Mouse (Mus musculus) MEL (cell line): Measurements from ENCODE around the gene Ssr2. TPM values are rescaled to one million over a fixed set of nuclear protein-coding genes. Genes with fewer than 3 reads are reported as not detected.
A peak's percentile ranks its signal among the peaks of the same experiment; 100 is the strongest.

Experiments
- DNase-seq: peaks from one replicate; pipeline ENCODE4 v3.0.0; 2011; ENCODE audit warnings: low read depth, low spot score
- H3K27ac ChIP-seq: 2 replicates; pipeline ENCODE4 v1.5.1; 2012; ENCODE audit warnings: low read depth, mild to moderate bottlenecking, control low read depth, low read length, moderate library complexity; ENCODE audit not compliant: control insufficient read depth
- H3K27me3 ChIP-seq, 2 experiments: fragments of 150-350 bp in 1 of 2; sonication (generic) in 1 of 2; 2 replicates each; pipeline ENCODE4 v1.6.1; 2012; ENCODE audit warnings: low read length in 2 of 2, mild to moderate bottlenecking in 2 of 2, improper control_type of control experiment in 1 of 2, moderate library complexity in 1 of 2; ENCODE audit not compliant: insufficient read depth in 2 of 2, control insufficient read depth in 1 of 2
- H3K36me3 ChIP-seq, 2 experiments: 2 replicates each; pipeline ENCODE4 v1.6.1; 2012 to 2014; ENCODE audit warnings: low read length in 2 of 2, improper control_type of control experiment in 1 of 2, inconsistent platforms in 1 of 2, mild to moderate bottlenecking in 1 of 2; ENCODE audit not compliant: insufficient read depth in 2 of 2, control insufficient read depth in 1 of 2
- H3K4me1 ChIP-seq, 2 experiments: fragments of 150-350 bp in 1 of 2; sonication (generic) in 1 of 2; 2 replicates each; pipeline ENCODE4 v1.6.1; 2012; ENCODE audit warnings: low read length in 2 of 2, improper control_type of control experiment in 1 of 2, mild to moderate bottlenecking in 1 of 2; ENCODE audit not compliant: insufficient read depth in 2 of 2, control insufficient read depth in 1 of 2
- H3K4me3 ChIP-seq, 2 experiments: fragments of 150-350 bp in 1 of 2; sonication (generic) in 1 of 2; 2 replicates each; pipeline ENCODE4 v1.5.1; 2012; ENCODE audit warnings: low read depth in 2 of 2, low read length in 2 of 2, mild to moderate bottlenecking in 2 of 2, moderate library complexity in 2 of 2, control low read depth in 1 of 2, improper control_type of control experiment in 1 of 2; ENCODE audit not compliant: control insufficient read depth in 1 of 2, insufficient read depth in 1 of 2
- H3K79me2 ChIP-seq: 2 replicates; pipeline ENCODE4 v1.6.1; 2012; ENCODE audit warnings: mild to moderate bottlenecking, low read length, moderate library complexity; ENCODE audit not compliant: control insufficient read depth, poor library complexity, insufficient read depth
- H3K9ac ChIP-seq: 2 replicates; pipeline ENCODE4 v1.6.1; 2012; ENCODE audit warnings: low read depth, mild to moderate bottlenecking, control low read depth, low read length, moderate library complexity; ENCODE audit not compliant: control insufficient read depth, poor library complexity, severe bottlenecking
- H3K9me3 ChIP-seq: fragments of 150-350 bp; sonication (generic); replicated peaks from 2 replicates; pipeline ENCODE4 v1.6.1; 2012; ENCODE audit warnings: mild to moderate bottlenecking, low read length, improper control_type of control experiment, moderate library complexity; ENCODE audit not compliant: insufficient read depth
- BHLHE40 ChIP-seq: IDR thresholded peaks from 2 replicates; pipeline ENCODE4 v1.6.1; 2012; ENCODE audit warnings: low read depth, mild to moderate bottlenecking, inconsistent platforms, low read length, improper control_type of control experiment, borderline replicate concordance
- CHD1 ChIP-seq: IDR thresholded peaks from 2 replicates; pipeline ENCODE4 v1.6.1; 2012; ENCODE audit warnings: low read depth, mild to moderate bottlenecking, inconsistent platforms, low read length, improper control_type of control experiment
- CHD2 ChIP-seq: IDR thresholded peaks from 2 replicates; pipeline ENCODE4 v1.6.1; 2011; ENCODE audit warnings: low read length, improper control_type of control experiment
- CTCF ChIP-seq, 3 experiments: IDR thresholded peaks in 2 of 3; conservative IDR thresholded peaks in 1 of 3; 2 replicates each; pipeline ENCODE4 v1.5.1; 2011 to 2012; ENCODE audit warnings: low read length in 3 of 3, low read depth in 2 of 3, mild to moderate bottlenecking in 2 of 3, improper control_type of control experiment in 1 of 3, inconsistent platforms in 1 of 3, mixed read lengths in 1 of 3, moderate library complexity in 1 of 3; ENCODE audit not compliant: control insufficient read depth in 1 of 3, insufficient read depth in 1 of 3, poor library complexity in 1 of 3, severe bottlenecking in 1 of 3
- ELF1 ChIP-seq: IDR thresholded peaks from 2 replicates; pipeline ENCODE4 v1.6.1; 2014; ENCODE audit warnings: low read depth, mild to moderate bottlenecking, inconsistent platforms, low read length, improper control_type of control experiment, moderate library complexity
- EP300 ChIP-seq, 2 experiments: IDR thresholded peaks; 2 replicates each; pipeline ENCODE4 v1.6.1; 2011; ENCODE audit warnings: improper control_type of control experiment in 2 of 2, low read length in 2 of 2, low read depth in 1 of 2, mild to moderate bottlenecking in 1 of 2
- ETS1 ChIP-seq: IDR thresholded peaks from 2 replicates; pipeline ENCODE4 v1.6.1; 2012; ENCODE audit warnings: low read depth, mild to moderate bottlenecking, inconsistent platforms, low read length, improper control_type of control experiment, moderate library complexity
- GATA1 ChIP-seq: IDR thresholded peaks from 2 replicates; pipeline ENCODE4 v1.6.1; 2011; ENCODE audit warnings: low read depth, low read length, improper control_type of control experiment
- HCFC1 ChIP-seq: IDR thresholded peaks from 2 replicates; pipeline ENCODE4 v1.6.1; 2012; ENCODE audit warnings: low read depth, mild to moderate bottlenecking, inconsistent platforms, low read length, improper control_type of control experiment, moderate library complexity
- MAFK ChIP-seq: IDR thresholded peaks from 2 replicates; pipeline ENCODE4 v1.6.1; 2011; ENCODE audit warnings: low read depth, mild to moderate bottlenecking, low read length, improper control_type of control experiment, borderline replicate concordance
- POLR2AphosphoS5 ChIP-seq: IDR thresholded peaks from 2 replicates; pipeline ENCODE4 v1.6.1; 2012; ENCODE audit warnings: low read depth, borderline replicate concordance, mild to moderate bottlenecking, inconsistent platforms, low read length, moderate library complexity, mixed read lengths
- RAD21 ChIP-seq: IDR thresholded peaks from 2 replicates; pipeline ENCODE4 v1.6.1; 2011; ENCODE audit warnings: mild to moderate bottlenecking, low read depth, low read length, improper control_type of control experiment
- SIN3A ChIP-seq: IDR thresholded peaks from 2 replicates; pipeline ENCODE4 v1.6.1; 2012; ENCODE audit warnings: low read length, improper control_type of control experiment, inconsistent platforms
- SMC3 ChIP-seq: IDR thresholded peaks from 2 replicates; pipeline ENCODE4 v1.6.1; 2011; ENCODE audit warnings: low read depth, low read length, improper control_type of control experiment
- TAL1 ChIP-seq: IDR thresholded peaks from 2 replicates; pipeline ENCODE4 v1.6.1; 2012; ENCODE audit warnings: mild to moderate bottlenecking, inconsistent platforms, low read length, moderate library complexity, mixed read lengths
- TCF12 ChIP-seq: IDR thresholded peaks from 2 replicates; pipeline ENCODE4 v1.6.1; 2014; ENCODE audit warnings: low read depth, mild to moderate bottlenecking, inconsistent platforms, low read length, improper control_type of control experiment, moderate library complexity
- UBTF ChIP-seq: IDR thresholded peaks from 2 replicates; pipeline ENCODE4 v1.6.1; 2012; ENCODE audit warnings: low read depth, mild to moderate bottlenecking, inconsistent platforms, low read length, improper control_type of control experiment, moderate library complexity, borderline replicate concordance; ENCODE audit not compliant: insufficient read depth
- ZC3H11A ChIP-seq: IDR thresholded peaks from 2 replicates; pipeline ENCODE4 v1.6.1; 2012; ENCODE audit warnings: low read depth, mild to moderate bottlenecking, inconsistent platforms, low read length, improper control_type of control experiment
- ZKSCAN1 ChIP-seq: IDR thresholded peaks from 2 replicates; pipeline ENCODE4 v1.6.1; 2012; ENCODE audit warnings: low read depth, mild to moderate bottlenecking, inconsistent platforms, low read length, improper control_type of control experiment, moderate library complexity
- polyA plus RNA-seq, 2 experiments: library from polyadenylated mRNA; stranded (reverse) in 1 of 2; unstranded in 1 of 2; fragments of >175 nt in 1 of 2; fragments of >200 nt in 1 of 2; gene quantifications; 2 replicates each; pipeline versions ENCODE4 v1.2.1 to v1.2.4; 2012; ENCODE audit warnings: low replicate concordance in 2 of 2, low read depth in 1 of 2; ENCODE audit not compliant: insufficient read length in 2 of 2, insufficient read depth in 1 of 2, missing spikeins in 1 of 2
- total RNA-seq: library from RNA; depleted of rRNA; stranded (reverse); fragments of 300-350 nt; gene quantifications from 2 replicates; pipeline ENCODE4 v1.2.3, GENCODE M21; 2012

Gene Ssr2
- total and polyA plus RNA-seq, 3 experiments = 176 to 706 (median 594) TPM

- DNase-seq = peak; percentile 61
- Histone ChIP-seq H3K4me1 (peaks cover 17 to 24% of the 10 kb centered on the region in 2 experiments), H3K9ac (no peak overlapping the region), H3K4me3 (no peak overlapping the region), H3K27ac (no peak overlapping the region), H3K79me2 (no peaks in the 10 kb centered on the region), H3K36me3 (peaks cover 0 to 12% of the 10 kb centered on the region in 2 experiments; a peak in 2 of 4 replicates), H3K9me3 (no peaks in the 10 kb centered on the region), H3K27me3 (no peaks in the 10 kb centered on the region)
- peak; percentile 26 for TF ChIP-seq TAL1
- no peak for TF ChIP-seq MAFK
- peak; percentile 43; the same call in 1 of the 2 replicates for TF ChIP-seq CHD2
- no peak for TF ChIP-seq POLR2AphosphoS5
- TF ChIP-seq ZKSCAN1 = no peak
- peak; percentile 48 to 70; a peak in 2 of 4 replicates for TF ChIP-seq EP300 (IDR thresholded peaks at IDR 0.05; ENCODE audit: low read depth in 1 of 2, low read length in 2 of 2)
- peak; percentile 60; the same call in 1 of the 2 replicates for TF ChIP-seq ELF1
- TF ChIP-seq ETS1 = peak; percentile 52
- peak; percentile 8; the same call in 1 of the 2 replicates for TF ChIP-seq HCFC1
- TF ChIP-seq CHD1 = no peak
- peak; percentile 62 for TF ChIP-seq GATA1
- TF ChIP-seq CTCF (IDR thresholded peaks at IDR 0.05 in 2 of 3, conservative IDR thresholded peaks at IDR 0.05 in 1 of 3; ENCODE audit: control insufficient read depth in 1 of 3, insufficient read depth in 1 of 3, low read depth in 2 of 3, low read length in 3 of 3, poor library complexity in 1 of 3, severe bottlenecking in 1 of 3) = no peak
- TF ChIP-seq TCF12 = peak; percentile 44; the same call in 1 of the 2 replicates
- TF ChIP-seq UBTF = no peak
- TF ChIP-seq BHLHE40 = 0 out of 2 replicates have a peak, but pooled peaks have one; percentile 53
Measured at GRCm38 (mm10) chr3:88543651-88544410, 31.8 kb upstream of the Ssr2 start.

- Histone ChIP-seq H3K36me3 (peaks cover 0 to 12% of the 10 kb centered on the region in 2 experiments; a peak in 2 of 4 replicates), H3K9ac (peak overlapping the region; percentile 6; the same call in 1 of the 2 replicates), H3K4me3 (peak overlapping the region; percentile 32 to 33; a peak in 2 of 4 replicates), H3K27me3 (no peaks in the 10 kb centered on the region), H3K9me3 (no peaks in the 10 kb centered on the region), H3K79me2 (no peaks in the 10 kb centered on the region), H3K4me1 (peaks cover 17 to 24% of the 10 kb centered on the region in 2 experiments), H3K27ac (no peak overlapping the region)
- TF ChIP-seq SMC3 (peak; percentile 49), SIN3A (0 out of 2 replicates have a peak, but pooled peaks have one; percentile 2), ZC3H11A (0 out of 2 replicates have a peak, but pooled peaks have one; percentile 27), CTCF (IDR thresholded peaks at IDR 0.05 in 2 of 3, conservative IDR thresholded peaks at IDR 0.05 in 1 of 3; ENCODE audit: control insufficient read depth in 1 of 3, insufficient read depth in 1 of 3, low read depth in 2 of 3, low read length in 3 of 3, poor library complexity in 1 of 3, severe bottlenecking in 1 of 3) (peak; percentile 75 to 82 (median 75)), TCF12 (no peak), GATA1 (no peak), RAD21 (peak; percentile 73)
- peak; percentile 77 for DNase-seq
Measured at GRCm38 (mm10) chr3:88544514-88544913, 31.2 kb upstream of the Ssr2 start.
